Mouse (Mus musculus) kidney, postnatal 4 days (tissue): ENCODE data around the gene Olfr1179.
"Not testable (repeated sequence)": the region's sequence is repeated elsewhere in the genome, so short reads cannot be mapped to it uniquely, and the experiment has no call there.

ENCODE experiments used
- DNase-seq, 2 experiments: peaks; one replicate each; pipeline ENCODE4 v3.0.0; 2021; ENCODE audit warnings: mixed read lengths in 2 of 2

The Olfr1179 gene

DNA sequence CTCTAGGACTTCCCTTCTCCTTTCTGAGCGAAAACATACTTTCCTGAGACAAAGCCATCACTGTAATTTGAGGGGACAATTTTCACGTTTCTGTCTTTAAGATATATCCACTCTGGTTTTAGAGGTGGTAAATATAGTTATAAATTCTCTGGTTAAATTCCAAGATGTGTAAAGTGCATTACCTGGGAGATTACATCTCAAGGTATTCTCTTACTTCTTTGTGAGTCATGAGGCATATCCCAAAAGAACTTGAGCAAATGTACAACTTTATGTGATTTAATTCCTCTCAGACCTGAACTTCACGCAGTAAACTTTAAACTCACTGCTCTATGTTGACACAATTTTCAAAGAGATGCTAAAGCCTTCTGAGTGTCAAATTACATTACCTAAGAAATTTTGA lies at the start of gene Olfr1179:
Gene Olfr1179 (minus strand): TSS at position 101 of the 400 bp plus-strand sequence.
- no peak for DNase-seq

DNA sequence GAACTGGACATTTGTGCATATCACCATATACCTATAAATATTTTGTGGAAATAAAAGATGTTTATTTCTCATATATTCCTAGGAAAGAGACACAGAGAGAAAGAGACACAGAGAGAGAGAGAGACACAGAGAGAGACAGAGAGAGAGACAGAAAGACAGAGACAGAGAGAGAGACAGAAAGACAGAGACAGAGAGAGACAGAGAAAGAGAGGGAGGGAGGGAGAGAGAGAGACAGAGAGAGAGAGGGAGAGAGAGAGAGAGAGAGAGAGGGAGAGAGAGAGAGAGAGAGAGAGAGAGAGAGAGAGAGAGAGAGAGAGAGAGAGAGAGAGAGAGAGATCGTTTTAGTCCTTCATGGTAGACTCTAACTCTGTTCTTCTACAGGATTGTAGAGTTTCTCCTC lies 48.3 kb upstream of the Olfr1179 start, which contains the start of gene Olfr1183:
Gene Olfr1183 (plus strand): TSS at position 301 of the 400 bp plus-strand sequence.
- DNase-seq, result not testable (repeated sequence)

DNA sequence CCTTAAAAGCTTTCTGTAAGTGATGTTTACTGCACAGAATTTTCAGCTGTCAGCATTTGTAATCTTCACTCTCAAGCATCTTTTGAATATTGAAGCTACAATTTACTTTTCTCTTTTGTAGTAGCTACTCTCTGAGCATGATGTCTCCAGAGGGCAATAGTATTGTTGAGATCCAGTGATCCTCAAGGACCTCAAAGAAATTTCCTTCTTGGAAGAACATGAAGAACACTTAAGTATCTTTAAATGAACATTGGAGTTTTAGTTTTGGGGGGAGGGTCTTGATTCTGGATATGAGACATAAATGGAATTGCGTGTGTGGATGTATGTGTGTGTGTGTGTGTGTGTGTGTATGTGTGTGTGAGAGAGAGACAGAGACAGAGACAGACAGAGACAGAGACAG lies 42.8 kb upstream of the Olfr1179 start, which contains the start of gene Gm13757:
Gene Gm13757 (minus strand): TSS at position 101 of the 400 bp plus-strand sequence.
- no peak for DNase-seq

DNA sequence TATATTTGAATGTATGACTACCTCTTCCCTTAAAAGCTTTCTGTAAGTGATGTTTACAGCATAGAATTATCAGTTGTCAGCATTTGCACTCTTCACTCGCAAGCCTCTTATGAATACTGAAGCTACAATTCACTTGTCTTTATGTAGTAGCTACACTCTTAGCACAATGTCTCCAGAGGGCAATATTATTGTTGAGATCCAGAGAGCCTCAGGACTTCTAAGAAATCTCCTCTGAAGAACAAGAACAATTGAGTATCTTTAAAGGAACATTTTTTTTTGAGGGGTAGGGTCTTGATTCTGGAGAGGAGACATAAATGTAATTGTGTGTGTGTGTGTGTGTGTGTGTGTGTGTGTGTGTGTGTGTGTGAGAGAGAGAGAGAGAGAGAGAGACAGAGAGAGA lies 19.8 kb upstream of the Olfr1179 start, which contains the start of gene Olfr1181:
Gene Olfr1181 (minus strand): TSS at position 101 of the 400 bp plus-strand sequence.
- no peak for DNase-seq

DNA sequence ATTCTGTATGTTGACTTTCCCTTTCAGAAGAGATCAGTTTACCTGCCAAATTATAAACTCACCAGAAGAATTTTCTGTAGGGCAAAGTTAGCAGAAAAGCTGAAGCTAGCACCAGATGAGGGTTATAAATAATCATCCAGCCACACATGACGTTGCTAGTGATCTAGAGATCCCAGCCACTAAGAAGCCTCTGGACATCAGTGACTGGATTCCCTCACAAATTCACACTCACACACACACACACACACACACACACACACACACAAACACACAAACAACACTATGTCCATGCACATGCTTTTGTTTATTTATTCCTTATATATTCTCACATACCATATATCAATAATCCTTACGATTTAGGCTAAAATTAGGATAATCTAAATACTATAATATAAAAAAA lies 12.8 kb upstream of the Olfr1179 start, which contains the start of gene Olfr1180:
Gene Olfr1180 (minus strand): TSS at position 101 of the 400 bp plus-strand sequence.
- no peak for DNase-seq

DNA sequence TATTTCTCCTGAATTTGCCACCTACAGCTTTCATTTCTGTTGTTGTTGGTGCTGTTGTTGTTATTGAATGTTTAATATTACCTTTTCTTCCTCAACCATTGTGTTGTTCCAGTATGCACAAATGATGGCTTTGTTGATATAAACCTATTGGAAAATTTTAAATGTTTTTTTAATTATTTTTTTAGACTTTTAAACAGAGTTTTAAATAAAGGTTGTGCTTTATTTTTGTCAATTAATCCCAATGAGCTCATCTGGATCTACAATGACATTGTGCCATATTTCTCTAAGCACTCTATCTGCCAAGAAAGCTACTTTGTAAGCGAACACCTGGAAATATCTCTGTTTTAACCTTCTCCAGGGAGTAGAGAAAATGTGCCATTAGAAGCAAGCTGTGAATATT lies 19.5 kb downstream of the Olfr1179 start, which contains the start of gene Olfr1178:
Gene Olfr1178 (plus strand): TSS at position 301 of the 400 bp plus-strand sequence.
- DNase-seq, result no peak

DNA sequence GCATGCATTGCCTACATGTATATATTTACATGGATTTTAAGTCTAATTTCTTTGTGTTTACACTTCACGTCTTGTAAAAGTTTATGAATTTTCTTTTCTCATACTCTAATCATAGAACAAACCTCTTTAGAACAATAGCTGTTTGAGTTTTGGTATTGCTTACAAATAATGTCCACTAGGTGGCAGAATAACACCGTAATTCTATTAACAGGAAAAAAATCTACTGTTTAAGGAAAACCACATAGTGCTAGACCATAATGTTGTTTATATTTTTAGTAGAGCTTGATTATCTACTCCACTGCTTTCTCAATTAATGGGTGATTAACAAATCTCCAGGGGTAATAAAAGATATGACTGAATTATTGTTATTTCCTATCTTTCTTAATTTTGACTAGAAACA lies 49.9 kb downstream of the Olfr1179 start:
- no peak for DNase-seq
